Mouse (Mus musculus): ENCODE results near the gene Tyro3. TPM values are rescaled to one million over a fixed set of nuclear protein-coding genes. Genes with fewer than 3 reads are reported as not detected.

Gene Tyro3
- total RNA-seq, 1 experiment from 2014 or later, result 0.50 TPM

DNA sequence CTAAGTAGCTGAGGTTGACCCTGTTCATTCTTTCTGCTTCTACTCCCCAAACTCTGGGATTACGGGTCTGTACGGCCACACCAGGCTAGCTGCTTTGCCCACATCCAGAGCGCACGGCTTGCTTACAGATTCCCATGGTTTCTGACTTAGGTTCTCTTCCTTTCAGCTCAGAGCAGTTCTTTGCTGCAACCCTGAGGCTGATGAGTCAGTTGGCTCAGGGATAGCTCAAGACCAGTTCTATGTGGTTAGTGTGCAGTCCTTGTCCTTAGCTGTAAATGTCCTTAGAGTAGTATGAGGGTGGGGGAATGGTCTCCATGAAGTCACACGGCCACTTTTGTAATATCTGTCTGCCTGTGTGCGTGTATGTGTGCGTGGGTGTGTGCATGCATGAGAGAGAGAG lies 40.1 kb downstream of the Tyro3 start:
- ATAC-seq (replicated peaks in 1 of 2; ENCODE audit: insufficient read depth in 1 of 2, low FRiP score in 2 of 2, low TSS enrichment in 1 of 2, low read depth in 1 of 2, poor library complexity in 2 of 2, severe bottlenecking in 2 of 2), result no peak

DNA sequence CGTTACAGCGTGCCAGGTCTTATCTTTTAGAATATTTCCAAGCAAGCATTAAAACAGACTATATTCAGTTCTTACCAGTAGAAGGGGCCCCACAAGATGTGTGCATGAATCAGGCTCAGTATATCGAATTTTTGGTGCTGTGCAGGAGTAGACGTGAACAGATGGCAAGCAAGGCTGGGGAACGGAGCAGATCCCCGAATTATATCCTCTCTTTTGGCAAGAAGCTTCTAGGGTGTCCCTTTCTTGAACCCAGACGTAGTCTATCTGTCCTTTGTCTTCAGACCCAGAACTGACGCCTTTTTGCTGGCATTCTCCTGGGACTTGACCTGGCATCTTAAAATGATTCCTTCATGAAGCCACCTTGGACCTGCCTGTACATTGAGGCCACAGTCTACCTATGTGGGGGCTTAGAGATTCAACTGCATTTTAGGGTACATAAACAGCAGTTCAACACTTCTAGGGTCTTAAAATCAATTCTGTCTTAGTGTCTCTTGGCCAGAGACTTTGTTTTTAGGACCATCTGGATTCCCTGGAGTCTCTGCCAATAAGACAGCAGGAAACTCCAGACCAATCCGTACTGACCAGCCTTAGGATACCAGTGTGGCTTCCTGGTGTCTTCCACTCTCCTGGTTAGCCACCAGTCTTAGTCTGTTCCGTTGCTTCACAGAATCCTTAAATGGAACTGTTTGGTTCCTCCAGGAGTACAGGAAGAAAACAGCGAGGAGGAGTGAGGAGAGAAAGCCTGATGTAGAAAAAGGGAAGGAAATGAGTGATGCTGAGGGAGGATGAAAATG lies 41.0 kb downstream of the Tyro3 start:
- no peak for ATAC-seq (replicated peaks in 1 of 2; ENCODE audit: insufficient read depth in 1 of 2, low FRiP score in 2 of 2, low TSS enrichment in 1 of 2, low read depth in 1 of 2, poor library complexity in 2 of 2, severe bottlenecking in 2 of 2)

DNA sequence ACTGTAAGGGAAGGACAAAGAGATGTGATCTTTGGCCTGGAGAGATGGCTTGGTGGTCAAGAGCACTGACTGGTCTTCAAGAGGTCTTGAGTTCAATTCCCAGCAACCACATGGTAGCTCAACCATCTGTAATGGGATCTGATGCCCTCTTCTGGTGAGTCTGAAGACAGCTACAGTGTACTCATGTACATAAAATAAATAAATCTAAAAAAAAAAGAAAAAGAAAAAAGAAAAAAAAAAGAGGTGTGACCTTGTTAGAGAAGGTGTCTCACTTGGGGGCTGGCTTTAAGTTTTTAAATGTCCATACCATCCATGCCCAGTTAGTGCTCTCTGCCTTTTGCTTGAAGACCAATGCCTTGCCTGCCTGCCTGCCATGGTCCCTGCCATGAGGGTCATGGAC lies 42.5 kb downstream of the Tyro3 start:
- ATAC-seq (replicated peaks in 1 of 2; ENCODE audit: insufficient read depth in 1 of 2, low FRiP score in 2 of 2, low TSS enrichment in 1 of 2, low read depth in 1 of 2, poor library complexity in 2 of 2, severe bottlenecking in 2 of 2), result no peak

DNA sequence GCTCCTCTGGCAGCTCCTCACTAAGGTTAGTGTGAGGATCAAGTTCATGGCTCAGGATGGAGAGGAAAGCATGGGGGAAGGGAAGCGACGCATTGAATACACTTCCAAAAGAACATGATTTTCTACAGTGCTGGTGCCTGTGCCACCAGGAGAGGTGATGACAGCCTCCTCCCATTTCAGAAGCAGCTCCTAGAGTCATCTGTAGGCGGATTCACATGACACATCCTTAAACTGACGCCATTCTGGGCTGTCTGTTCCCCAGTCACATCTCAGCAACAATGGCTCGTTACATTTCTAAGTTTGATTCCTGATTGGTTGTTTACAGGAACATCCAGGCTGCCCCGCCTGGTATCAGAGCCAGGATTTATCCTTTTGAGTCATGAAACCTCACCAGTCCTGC lies 44.5 kb downstream of the Tyro3 start:
- no peak for ATAC-seq (replicated peaks in 1 of 2; ENCODE audit: insufficient read depth in 1 of 2, low FRiP score in 2 of 2, low TSS enrichment in 1 of 2, low read depth in 1 of 2, poor library complexity in 2 of 2, severe bottlenecking in 2 of 2)

DNA sequence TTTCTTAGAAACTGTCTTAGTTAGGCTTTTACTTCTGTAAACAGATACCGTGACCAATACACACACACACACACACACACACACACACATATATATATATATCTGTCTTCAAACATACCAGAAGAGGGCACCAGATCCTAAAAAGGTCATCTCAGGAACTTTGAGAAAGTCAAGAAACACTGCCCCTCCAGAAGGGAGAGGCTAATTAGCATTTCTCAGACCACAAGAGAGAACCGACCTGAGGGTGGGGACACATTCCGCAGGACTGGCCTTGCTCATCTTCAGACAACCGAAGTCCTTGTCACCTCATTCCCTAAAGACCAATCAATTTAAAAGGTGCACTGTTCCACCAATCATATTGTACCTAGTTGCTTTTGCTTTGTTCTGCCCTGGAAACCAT lies 46.0 kb downstream of the Tyro3 start:
- ATAC-seq (replicated peaks in 1 of 2; ENCODE audit: insufficient read depth in 1 of 2, low FRiP score in 2 of 2, low TSS enrichment in 1 of 2, low read depth in 1 of 2, poor library complexity in 2 of 2, severe bottlenecking in 2 of 2), result no peak

DNA sequence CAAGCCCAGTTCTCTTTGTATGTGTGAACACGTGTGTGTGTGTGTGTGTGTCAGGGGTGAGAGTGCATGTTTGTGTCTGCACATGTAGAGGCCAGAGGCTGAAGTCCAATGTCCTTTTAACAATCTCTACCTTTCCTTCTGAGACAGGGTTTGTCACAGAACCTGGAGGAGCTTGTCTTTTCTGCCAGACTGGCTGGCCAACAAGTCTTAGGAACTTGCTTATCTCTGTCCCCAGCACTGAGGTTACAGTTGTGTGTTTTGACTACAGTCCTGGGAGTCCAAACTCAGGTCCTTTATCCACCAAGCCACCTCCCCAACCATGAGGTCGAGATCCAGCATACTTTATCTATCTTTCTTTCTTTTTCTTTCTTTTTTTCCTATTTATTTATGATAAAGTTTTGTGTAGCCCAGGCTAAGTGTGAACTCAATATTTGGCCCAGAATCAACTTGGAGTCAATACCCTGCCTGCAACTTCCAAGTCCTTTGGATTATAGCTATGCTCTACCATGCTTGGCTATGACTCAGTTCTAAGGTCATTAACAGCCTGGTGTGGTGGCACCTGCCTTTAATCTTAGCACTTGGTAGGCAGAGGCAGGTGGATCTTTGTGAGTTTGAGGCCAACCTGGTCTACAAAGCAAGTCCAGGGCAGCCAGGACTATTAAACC lies 48.5 kb downstream of the Tyro3 start:
- ATAC-seq (replicated peaks in 1 of 2; ENCODE audit: insufficient read depth in 1 of 2, low FRiP score in 2 of 2, low TSS enrichment in 1 of 2, low read depth in 1 of 2, poor library complexity in 2 of 2, severe bottlenecking in 2 of 2), result no peak

DNA sequence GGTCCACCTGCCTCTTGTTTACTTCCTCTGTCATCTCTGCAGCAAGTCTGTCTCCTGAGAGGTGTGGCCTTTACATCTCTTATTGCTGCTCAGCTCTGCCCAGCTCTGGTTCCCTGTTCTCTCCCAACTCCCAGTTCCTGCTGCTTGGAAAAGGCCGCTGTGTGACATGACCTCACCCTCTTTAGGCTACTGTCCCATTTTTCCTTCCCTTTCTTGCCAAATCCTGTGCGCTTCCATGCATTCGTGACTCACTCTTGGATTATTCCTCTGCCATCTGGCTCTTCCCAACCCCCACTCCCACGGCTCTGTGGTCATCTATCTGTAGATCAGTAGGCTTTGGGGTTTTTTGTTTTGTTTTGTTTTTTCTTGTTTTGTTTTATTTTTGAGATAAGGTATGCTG lies 49.4 kb downstream of the Tyro3 start:
- ATAC-seq (replicated peaks in 1 of 2; ENCODE audit: insufficient read depth in 1 of 2, low FRiP score in 2 of 2, low TSS enrichment in 1 of 2, low read depth in 1 of 2, poor library complexity in 2 of 2, severe bottlenecking in 2 of 2), result no peak

DNA sequence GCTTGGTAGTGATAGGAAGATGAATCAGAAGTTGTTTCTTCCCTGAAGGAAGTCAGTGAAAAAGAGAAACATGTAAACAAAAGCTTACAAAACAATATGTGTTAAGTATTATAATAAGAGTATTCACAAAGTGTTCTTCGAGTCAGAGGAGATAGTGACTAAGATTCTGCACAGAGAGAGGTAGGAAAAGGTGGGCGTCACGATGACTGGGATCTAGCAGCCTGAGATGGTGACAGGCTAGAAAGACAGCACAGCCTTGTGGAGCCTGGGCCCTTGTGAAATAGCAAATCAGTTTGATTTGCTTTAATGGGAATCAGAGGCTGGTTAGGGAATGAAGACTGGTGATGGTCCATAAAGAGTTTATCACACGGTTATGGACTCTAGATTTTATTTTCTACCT lies 56.3 kb downstream of the Tyro3 start:
- no peak for ATAC-seq (replicated peaks in 1 of 2; ENCODE audit: insufficient read depth in 1 of 2, low FRiP score in 2 of 2, low TSS enrichment in 1 of 2, low read depth in 1 of 2, poor library complexity in 2 of 2, severe bottlenecking in 2 of 2)

DNA sequence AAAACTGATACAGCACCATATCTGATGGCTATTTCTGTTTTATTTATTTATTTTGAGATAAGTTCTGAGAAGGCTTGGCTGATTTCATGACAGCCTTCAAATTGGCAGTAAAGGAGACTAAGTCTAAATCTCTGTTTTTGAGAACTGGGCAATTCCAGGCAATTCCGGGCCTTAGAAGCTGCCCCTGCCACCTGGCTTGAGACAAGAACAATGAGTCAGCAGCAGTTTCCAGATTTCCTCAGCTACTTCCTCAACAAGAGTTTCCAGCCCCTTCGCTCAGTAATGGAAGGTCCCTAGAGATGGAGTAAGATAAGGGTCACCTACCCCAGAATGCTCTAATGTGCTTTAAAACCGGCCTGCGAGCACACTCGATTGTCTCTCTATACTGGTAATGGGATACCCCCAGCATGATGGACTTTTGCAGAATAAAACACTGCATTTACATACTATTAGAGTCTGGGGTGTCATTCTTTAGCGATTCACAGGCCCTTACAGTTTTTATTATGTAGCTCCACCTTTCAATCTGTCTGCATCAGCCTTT lies 57.8 kb downstream of the Tyro3 start:
- ATAC-seq (replicated peaks in 1 of 2; ENCODE audit: insufficient read depth in 1 of 2, low FRiP score in 2 of 2, low TSS enrichment in 1 of 2, low read depth in 1 of 2, poor library complexity in 2 of 2, severe bottlenecking in 2 of 2), result no peak

DNA sequence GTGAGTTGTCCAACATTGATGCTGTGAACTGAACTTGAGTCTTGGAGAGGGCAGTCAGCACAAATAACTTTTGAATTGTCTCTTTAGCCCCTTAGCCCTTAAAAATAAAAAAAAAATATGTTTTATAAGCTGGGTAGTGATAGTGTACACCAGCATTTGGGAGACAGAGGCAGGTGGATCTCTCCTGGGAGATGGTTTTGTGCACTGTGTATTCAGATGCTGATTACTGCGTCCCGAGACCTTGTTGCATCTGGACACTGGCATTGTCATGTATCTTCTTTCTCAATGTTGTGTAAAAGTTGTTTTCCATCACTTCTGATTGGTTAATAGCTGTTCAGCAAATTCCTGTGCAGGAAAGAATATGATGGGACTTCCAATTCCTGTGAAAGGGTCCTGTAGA lies 59.8 kb downstream of the Tyro3 start:
- ATAC-seq (replicated peaks in 1 of 2; ENCODE audit: insufficient read depth in 1 of 2, low FRiP score in 2 of 2, low TSS enrichment in 1 of 2, low read depth in 1 of 2, poor library complexity in 2 of 2, severe bottlenecking in 2 of 2), result no peak

DNA sequence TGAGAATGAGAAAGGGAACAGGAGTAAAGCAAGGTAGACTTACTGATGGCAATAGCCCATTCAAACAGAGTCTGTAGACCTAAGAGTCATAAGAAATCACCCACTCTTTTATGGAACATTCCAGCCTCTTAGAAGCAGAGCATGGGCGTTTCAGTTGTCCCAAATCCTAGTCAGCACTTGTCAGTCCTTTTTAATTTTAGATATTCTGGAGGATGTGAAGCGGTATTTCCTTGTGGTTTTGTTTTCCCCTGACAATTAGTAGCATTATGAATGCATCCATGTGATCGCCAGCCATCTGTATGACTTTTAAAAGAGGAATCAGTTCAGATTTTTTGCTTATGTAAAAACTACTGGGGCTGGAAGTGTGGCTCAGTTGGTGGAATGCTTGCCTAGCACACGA lies 67.0 kb downstream of the Tyro3 start:
- ATAC-seq (replicated peaks in 1 of 2; ENCODE audit: insufficient read depth in 1 of 2, low FRiP score in 2 of 2, low TSS enrichment in 1 of 2, low read depth in 1 of 2, poor library complexity in 2 of 2, severe bottlenecking in 2 of 2), result no peak

Other genes with a start within 250 kb of the Tyro3 start
- 80.2 and 97.9 TPM in 2 replicates for gene Nusap1, start 179.4 kb upstream of the Tyro3 start, total RNA-seq (2017)
- gene Oip5, start 179.3 kb upstream of the Tyro3 start, total RNA-seq (2017), result 20.5 and 22.9 TPM in 2 replicates
- 22.4 and 27.0 TPM in 2 replicates for gene Ndufaf1, start 134.9 kb upstream of the Tyro3 start, total RNA-seq (2017)
- 33.1 and 44.5 TPM in 2 replicates for gene Rtf1, start 122.7 kb upstream of the Tyro3 start, total RNA-seq (2017)
- 1.7 TPM in 1 of 2 replicates, not detected in the other for gene Itpka, start 55.4 kb upstream of the Tyro3 start, total RNA-seq (2017)
- gene Ltk, start 37.3 kb upstream of the Tyro3 start, total RNA-seq (2017), result not detected in 2 replicates
- 9.2 and 10.5 TPM in 2 replicates for gene Rpap1, start 10.2 kb upstream of the Tyro3 start, total RNA-seq (2017)
- 101 and 124 TPM in 2 replicates for gene Mga, start 99.5 kb downstream of the Tyro3 start, total RNA-seq (2017)
- gene Mapkbp1, start 175.0 kb downstream of the Tyro3 start, total RNA-seq (2017), result 7.7 and 11.1 TPM in 2 replicates
- 6.1 and 7.9 TPM in 2 replicates for gene Jmjd7, start 229.8 kb downstream of the Tyro3 start, total RNA-seq (2017)
- 0.15 and 1.4 TPM in 2 replicates for gene Gm28042, start 229.8 kb downstream of the Tyro3 start, total RNA-seq (2017)
- gene Pla2g4b, start 235.7 kb downstream of the Tyro3 start, total RNA-seq (2017), result 0.38 and 3.4 TPM in 2 replicates